Mouse (Mus musculus) layer of hippocampus, adult 9-11 months (tissue): ENCODE results near the gene 1110057P08Rik.
"Not testable (repeated sequence)": the region's sequence is repeated elsewhere in the genome, so short reads cannot be mapped to it uniquely, and the experiment has no call there.

Experiments used
- DNase-seq: peaks from one replicate; pipeline ENCODE4 v3.0.0; 2022

1110057P08Rik gene

GRCm38 (mm10) chr16:89174435-89174834 lies at the start of gene 1110057P08Rik:
TSS of gene 1110057P08Rik (plus strand) at chr16:89174735.
- no peak for DNase-seq

GRCm38 (mm10) chr16:89140551-89140950 lies 34.0 kb upstream of the 1110057P08Rik start, which contains the start of gene Gm6358:
TSS of gene Gm6358 (plus strand) at chr16:89140851.
- DNase-seq, result no peak

- DNase-seq, result no peak
These were observed 23.7 kb upstream of the 1110057P08Rik start, which contains the start of gene Gm10061 for GRCm38 (mm10) chr16:89150786-89151185. TSS of gene Gm10061 (plus strand) at chr16:89151086.

- no peak for DNase-seq
These were observed 16.9 kb upstream of the 1110057P08Rik start, which contains the start of gene Gm9789 for GRCm38 (mm10) chr16:89157652-89158051. TSS of gene Gm9789 (plus strand) at chr16:89157952.

GRCm38 (mm10) chr16:89169190-89169589 lies 5.3 kb upstream of the 1110057P08Rik start, which contains the start of gene Gm7735:
TSS of gene Gm7735 (plus strand) at chr16:89169490.
- DNase-seq, result not testable (repeated sequence)

- DNase-seq, result no peak
These were observed 14.1 kb downstream of the 1110057P08Rik start for GRCm38 (mm10) chr16:89188621-89189020.

- DNase-seq, result no peak
These were observed 31.0 kb downstream of the 1110057P08Rik start, which contains the start of gene Krtap20-2 for GRCm38 (mm10) chr16:89205561-89205960. TSS of gene Krtap20-2 (plus strand) at chr16:89205861.
